In genomic region chr1:64691121-64691551, GRCm38 (mm10) we compare ENCODE assay signal across 8 mouse cellular contexts. TPM values are rescaled to one million over a fixed set of nuclear protein-coding genes. Genes with fewer than 3 reads are reported as not detected.
DNase-seq lines count a peak whose midpoint lies in the region; ATAC-seq and TF ChIP-seq lines count a peak whose summit lies in the region.

No protein-coding gene starts in this region.

- H3K9ac ChIP-seq in intestine, embryonic 15.5 days: peak overlapping the region; percentile 86
- H3K9ac ChIP-seq in liver, embryonic 11.5 days (ENCODE audit: low read depth, low read length): peak overlapping the region; percentile 79
- peak overlapping the region; percentile 84 for H3K9ac ChIP-seq in neural tube, embryonic 11.5 days (ENCODE audit: low read length)

- no peaks in the 10 kb centered on the region for H3K36me3 ChIP-seq in megakaryocyte, embryonic 14.5 days (replicated peaks; ENCODE audit: low read length)
- H3K36me3 ChIP-seq in intestine, embryonic 15.5 days: no peaks in the 10 kb centered on the region
- no peaks in the 10 kb centered on the region for H3K36me3 ChIP-seq in liver, embryonic 11.5 days (ENCODE audit: control insufficient read depth, insufficient read depth, low read length)
- no peaks in the 10 kb centered on the region for H3K36me3 ChIP-seq in neural tube, embryonic 11.5 days (ENCODE audit: control insufficient read depth, insufficient read depth, low read length)

- peak overlapping the region; percentile 94 for H3K4me3 ChIP-seq in megakaryocyte, embryonic 14.5 days (replicated peaks)
- peak overlapping the region; percentile 61 for H3K4me3 ChIP-seq in cortical plate, adult 2 months (ENCODE audit: insufficient read depth, low read length)
- peak overlapping the region; percentile 96 for H3K4me3 ChIP-seq in intestine, embryonic 15.5 days (replicated peaks)
- peak overlapping the region; percentile 72 for H3K4me3 ChIP-seq in liver, embryonic 11.5 days (ENCODE audit: low read depth, low read length)
- H3K4me3 ChIP-seq in neural tube, embryonic 11.5 days (ENCODE audit: low read depth, low read length): peak overlapping the region; percentile 90

- under 1% methylated on average over 50 of the region's 55 CpGs for WGBS in intestine, embryonic 15.5 days
- WGBS in liver, embryonic 11.5 days: under 1% methylated on average over 45 of the region's 55 CpGs
- under 1% methylated on average over 32 of the region's 55 CpGs for WGBS in neural tube, embryonic 11.5 days

- intact Hi-C loops in gastrocnemius, postnatal 36 days (cut with DNase I): loop anchor here (5.0 kb wide), 1 partner anchor 74 kb away; the partner anchor contains the start of gene Mettl21a

- TF ChIP-seq CTCF in cortical plate, adult 2 months (IDR thresholded peaks at IDR 0.05; ENCODE audit: extremely low read depth, insufficient read depth, low read length): no peak

- H3K9me3 ChIP-seq in megakaryocyte, embryonic 14.5 days: no peaks in the 10 kb centered on the region
- H3K9me3 ChIP-seq in intestine, embryonic 15.5 days: no peaks in the 10 kb centered on the region
- no peaks in the 10 kb centered on the region for H3K9me3 ChIP-seq in liver, embryonic 11.5 days (ENCODE audit: control insufficient read depth, low read length)
- no peaks in the 10 kb centered on the region for H3K9me3 ChIP-seq in neural tube, embryonic 11.5 days (ENCODE audit: control insufficient read depth, low read length)

- peaks cover 36% of the 10 kb centered on the region for H3K4me1 ChIP-seq in megakaryocyte, embryonic 14.5 days
- peaks cover 2% of the 10 kb centered on the region; the same call in 1 of the 2 replicates for H3K4me1 ChIP-seq in cortical plate, adult 2 months (ENCODE audit: control insufficient read depth, insufficient read depth, low read length)
- H3K4me1 ChIP-seq in intestine, embryonic 15.5 days (replicated peaks): no peaks in the 10 kb centered on the region
- H3K4me1 ChIP-seq in liver, embryonic 11.5 days (replicated peaks; ENCODE audit: control insufficient read depth, insufficient read depth, low read length): peaks cover 3% of the 10 kb centered on the region
- H3K4me1 ChIP-seq in neural tube, embryonic 11.5 days (ENCODE audit: control insufficient read depth, insufficient read depth, low read length): peaks cover 5% of the 10 kb centered on the region

- no peak for TF ChIP-seq POLR2A in cortical plate, adult 2 months (IDR thresholded peaks at IDR 0.05; ENCODE audit: extremely low read depth, insufficient read depth, low read length)

- DNase-seq in gastrocnemius, postnatal 36 days: peak; percentile 37 to 43
- peak; percentile 62 for DNase-seq in liver, embryonic 11.5 days (ENCODE audit: low spot score)
- peak; percentile 66 for DNase-seq in neural tube, embryonic 11.5 days (ENCODE audit: low spot score)
- peak; percentile 39 to 61 for DNase-seq in urinary bladder, postnatal 4 days (ENCODE audit: low spot score in 2 of 2)

- H3K4me2 ChIP-seq in intestine, embryonic 15.5 days (replicated peaks): peak overlapping the region; percentile 83
- H3K4me2 ChIP-seq in liver, embryonic 11.5 days: peak overlapping the region; percentile 67
- peak overlapping the region; percentile 82 for H3K4me2 ChIP-seq in neural tube, embryonic 11.5 days (ENCODE audit: low read depth)

- ATAC-seq in megakaryocyte, adult 5-6 weeks (ENCODE audit: poor library complexity, severe bottlenecking): no peak; the same call in 1 of the 2 replicates
- no peak; the same call in 1 of the 2 replicates for ATAC-seq in intestine, embryonic 15.5 days
- ATAC-seq in liver, embryonic 11.5 days (replicated peaks; ENCODE audit: low FRiP score): peak; percentile 2; the same call in 1 of the 2 replicates
- ATAC-seq in neural tube, embryonic 11.5 days (ENCODE audit: insufficient read depth, low FRiP score, low TSS enrichment): peak; percentile 15

- peak overlapping the region; percentile 70 for H3K27ac ChIP-seq in cortical plate, adult 2 months (ENCODE audit: insufficient read depth, low read length)
- peak overlapping the region; percentile 67 for H3K27ac ChIP-seq in intestine, embryonic 15.5 days
- H3K27ac ChIP-seq in liver, embryonic 11.5 days (ENCODE audit: low read depth, low read length): peak overlapping the region; percentile 40; the same call in 1 of the 2 replicates
- peak overlapping the region; percentile 80 for H3K27ac ChIP-seq in neural tube, embryonic 11.5 days (ENCODE audit: low read depth, low read length)

- H3K27me3 ChIP-seq in megakaryocyte, embryonic 14.5 days (replicated peaks): peaks cover 4% of the 10 kb centered on the region
- H3K27me3 ChIP-seq in intestine, embryonic 15.5 days (replicated peaks): no peaks in the 10 kb centered on the region
- no peaks in the 10 kb centered on the region for H3K27me3 ChIP-seq in liver, embryonic 11.5 days (replicated peaks; ENCODE audit: control insufficient read depth, insufficient read depth, low read length)
- H3K27me3 ChIP-seq in neural tube, embryonic 11.5 days (ENCODE audit: control insufficient read depth, insufficient read depth, low read length): no peaks in the 10 kb centered on the region

RNA-seq across cellular contexts. Expression of gene Ccnyl1, which starts 0.9 kb away (rescaled TPM):
- 6.6 and 10.6 TPM in 2 replicates for polyA plus RNA-seq in megakaryocyte, embryonic 14.5 days (2012; ENCODE audit: insufficient read depth, low replicate concordance)
- total RNA-seq in megakaryocyte, adult 5-6 weeks (2015): 10.6 and 12.6 TPM in 2 replicates
- total RNA-seq in megakaryocyte, adult 5-6 weeks (2017): 10.4 and 11.1 TPM in 2 replicates
- polyA plus RNA-seq in cortical plate, adult 2 months (2012; rRNA removed): 25.9 and 28.7 TPM in 2 replicates
- 10 to 100 TPM; 17.1 to 23.8 TPM for total RNA-seq in gastrocnemius, postnatal 36 days (2021)
- 4.0 and 4.3 TPM in 2 replicates for polyA plus RNA-seq in intestine, embryonic 15.5 days (2015; fragmentation: Nextera tagmentation; extraction: Ambion mirVana)
- polyA plus RNA-seq in liver, embryonic 11.5 days (2014; fragmentation: Nextera tagmentation; extraction: Ambion mirVana): 3.4 and 4.7 TPM in 2 replicates
- 11.2 and 11.6 TPM in 2 replicates for polyA plus RNA-seq in neural tube, embryonic 11.5 days (2014; fragmentation: Nextera tagmentation; extraction: Ambion mirVana)

RNA-seq across cellular contexts. Expression of gene Fzd5, which starts 46.4 kb away (rescaled TPM):
- 0.45 and 0.75 TPM in 2 replicates for polyA plus RNA-seq in megakaryocyte, embryonic 14.5 days (2012; ENCODE audit: insufficient read depth, low replicate concordance)
- 1.4 and 1.8 TPM in 2 replicates for total RNA-seq in megakaryocyte, adult 5-6 weeks (2015)
- total RNA-seq in megakaryocyte, adult 5-6 weeks (2017): 1.6 and 2.0 TPM in 2 replicates
- 0.66 and 0.90 TPM in 2 replicates for polyA plus RNA-seq in cortical plate, adult 2 months (2012; rRNA removed)
- total RNA-seq in gastrocnemius, postnatal 36 days (2021): 1 to 10 TPM; 1.5 to 1.9 TPM
- 7.1 and 8.0 TPM in 2 replicates for polyA plus RNA-seq in intestine, embryonic 15.5 days (2015; fragmentation: Nextera tagmentation; extraction: Ambion mirVana)
- polyA plus RNA-seq in liver, embryonic 11.5 days (2014; fragmentation: Nextera tagmentation; extraction: Ambion mirVana): 2.2 and 2.7 TPM in 2 replicates
- polyA plus RNA-seq in neural tube, embryonic 11.5 days (2014; fragmentation: Nextera tagmentation; extraction: Ambion mirVana): 0.37 and 0.49 TPM in 2 replicates

Comparison
In these comparisons a context has a peak if more than half of its experiments do, and no peak if none do; other contexts are left out.
1. ATAC-seq: peak in liver, embryonic 11.5 days (single experiment) and neural tube, embryonic 11.5 days (single experiment); none in megakaryocyte, adult 5-6 weeks (single experiment) and intestine, embryonic 15.5 days (single experiment).
2. Peak in every context shown above with its lines, with median percentiles within 50 percentile points of each other: H3K4me3 ChIP-seq, H3K27ac ChIP-seq, DNase-seq, H3K4me2 ChIP-seq and H3K9ac ChIP-seq.